Mouse (Mus musculus) B cell, adult 62 days (primary cell): ENCODE data around the gene Speer4f2. TPM values are rescaled to one million over a fixed set of nuclear protein-coding genes. Genes with fewer than 3 reads are reported as not detected.

Experiments used
- total RNA-seq: library from RNA; stranded (reverse); gene quantifications from 4 replicates; pipeline ENCODE4 v1.2.4, GENCODE M21; 2023

Gene Speer4f2
- total RNA-seq, result not detected in 4 replicates

DNA sequence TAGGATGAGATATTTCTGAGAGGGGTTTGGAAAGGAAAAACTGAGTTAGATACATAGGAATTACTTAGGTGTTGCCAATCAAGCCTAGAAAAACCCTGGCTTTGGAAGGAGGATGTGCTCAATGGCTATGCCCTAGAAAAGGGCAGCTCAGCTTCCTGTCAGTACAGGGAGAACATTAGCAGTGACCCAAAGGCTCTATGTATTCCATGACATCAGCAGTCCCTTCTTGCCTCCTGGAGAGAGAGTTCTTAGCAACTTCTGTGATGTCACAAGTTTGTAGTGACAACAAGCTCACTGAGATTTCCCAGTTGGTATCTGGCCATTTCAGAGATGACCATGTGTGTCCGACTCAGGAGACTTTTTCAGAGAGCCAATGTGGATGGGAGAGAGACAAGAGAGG, at the start of gene Speer4f2:
Gene Speer4f2 (plus strand): TSS at position 301 of the 400 bp plus-strand sequence.

Other genes with a start within 250 kb of the Speer4f2 start
- gene Speer4f1, start 102.9 kb downstream of the Speer4f2 start, total RNA-seq, result not detected in 4 replicates
- gene Sema3c, start 201.1 kb downstream of the Speer4f2 start, total RNA-seq, result 0.33 to 0.47 TPM in 2 of 4 replicates, not detected in the others